31 mouse cellular contexts compared by ENCODE assay signal in the genomic region with DNA sequence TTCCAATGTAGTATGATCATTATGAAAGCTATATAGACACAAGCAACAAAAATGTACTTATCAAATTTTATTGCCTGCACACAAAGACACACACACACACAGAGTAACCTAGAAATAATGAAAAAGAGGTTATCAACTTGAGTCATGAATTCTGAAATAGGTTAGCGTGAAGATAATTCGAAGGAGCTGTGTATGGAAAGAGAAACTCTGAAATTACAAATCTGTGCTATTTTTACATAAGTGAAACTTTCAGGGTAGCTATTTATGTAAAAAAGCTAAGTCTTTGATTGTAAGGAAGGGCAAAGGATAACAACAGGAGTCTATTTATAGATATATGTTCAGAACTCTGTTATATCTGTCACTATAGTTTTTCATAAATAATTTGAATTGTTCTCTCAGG.
"Had no signal": no experiment of that assay in that cellular context is flagged by ENCODE, and none has a peak within 500 bp of the region (broad histone marks: within the 10 kb centered on the region; RNA-seq: fewer than 3 reads in every experiment).

No protein-coding gene starts in this region.

- H3K4me1 ChIP-seq: heart, embryonic 12.5 days; heart, embryonic 13.5 days; heart, embryonic 15.5 days; hindbrain, embryonic 10.5 days; hindbrain, embryonic 12.5 days; hindbrain, embryonic 13.5 days; hindbrain, embryonic 15.5 days; intestine, embryonic 15.5 days; kidney, embryonic 15.5 days had no signal

- H3K27ac ChIP-seq: heart, embryonic 13.5 days; heart, embryonic 15.5 days; hindbrain, embryonic 10.5 days; hindbrain, embryonic 12.5 days; hindbrain, embryonic 13.5 days; hindbrain, embryonic 14.5 days; hindbrain, embryonic 15.5 days; hindbrain, postnatal 0 days; intestine, embryonic 15.5 days; kidney, embryonic 15.5 days; kidney, postnatal 0 days; layer of hippocampus, adult 2 months; left cerebral cortex, adult 2 months had no signal

- H3K27me3 ChIP-seq: heart, embryonic 12.5 days; heart, embryonic 13.5 days; heart, embryonic 15.5 days; hindbrain, embryonic 12.5 days; hindbrain, embryonic 13.5 days; hindbrain, embryonic 15.5 days; intestine, embryonic 15.5 days; kidney, embryonic 15.5 days had no signal

- H3K9me3 ChIP-seq: heart, embryonic 12.5 days; heart, embryonic 13.5 days; heart, embryonic 15.5 days; hindbrain, embryonic 10.5 days; hindbrain, embryonic 12.5 days; hindbrain, embryonic 13.5 days; hindbrain, embryonic 15.5 days; intestine, embryonic 15.5 days; kidney, embryonic 15.5 days had no signal

- H3K9ac ChIP-seq: heart, embryonic 12.5 days; heart, embryonic 13.5 days; heart, embryonic 15.5 days; hindbrain, embryonic 12.5 days; hindbrain, embryonic 13.5 days; hindbrain, embryonic 14.5 days; hindbrain, embryonic 15.5 days; intestine, embryonic 15.5 days; kidney, embryonic 15.5 days had no signal

- H3K4me2 ChIP-seq: heart, embryonic 11.5 days; heart, embryonic 12.5 days; heart, embryonic 13.5 days; heart, embryonic 15.5 days; hindbrain, embryonic 12.5 days; hindbrain, embryonic 13.5 days; hindbrain, embryonic 14.5 days; hindbrain, embryonic 15.5 days; intestine, embryonic 15.5 days; kidney, embryonic 15.5 days had no signal

- H3K4me3 ChIP-seq: heart, embryonic 12.5 days; heart, embryonic 13.5 days; heart, embryonic 15.5 days; hindbrain, embryonic 10.5 days; hindbrain, embryonic 12.5 days; hindbrain, embryonic 13.5 days; hindbrain, embryonic 15.5 days; intestine, embryonic 15.5 days; kidney, embryonic 15.5 days; layer of hippocampus, adult 2 months; left cerebral cortex, adult 2 months had no signal

- DNase-seq: heart, postnatal 10 days; heart, postnatal 14 days; heart, postnatal 36 days; heart, postnatal 4 days; kidney, adult 11 months; kidney, adult 18-20 months; kidney, adult 2 months; kidney, adult 8-10 months; kidney, adult 9 months; kidney, postnatal 10 days; kidney, postnatal 14 days; kidney, postnatal 25 days; kidney, postnatal 36 days; kidney, postnatal 4 days; layer of hippocampus, adult 9-11 months; layer of hippocampus, postnatal 36 days had no signal

- H3K36me3 ChIP-seq: heart, embryonic 12.5 days; heart, embryonic 13.5 days; heart, embryonic 15.5 days; hindbrain, embryonic 10.5 days; hindbrain, embryonic 12.5 days; hindbrain, embryonic 13.5 days; hindbrain, embryonic 15.5 days; intestine, embryonic 15.5 days; kidney, embryonic 15.5 days had no signal
